Mouse (Mus musculus) layer of hippocampus, adult 2 months (tissue): ENCODE measurements around the gene Acad12. TPM values are rescaled to one million over a fixed set of nuclear protein-coding genes. Genes with fewer than 3 reads are reported as not detected.

ENCODE experiments used
- DNase-seq, 2 experiments: peaks; one replicate each; pipeline ENCODE4 v3.0.0; 2022; ENCODE audit warnings: low spot score in 2 of 2
- H3K27ac ChIP-seq: fragments of 200-600 bp; 2 replicates; pipeline ENCODE4 v1.8.1; 2022
- H3K4me3 ChIP-seq: fragments of 200-600 bp; 2 replicates; pipeline ENCODE4 v1.8.1; 2022; ENCODE audit warnings: mild to moderate bottlenecking
- CTCF ChIP-seq: fragments of 200-600 bp; conservative IDR thresholded peaks from 2 replicates; pipeline ENCODE4 v1.8.1; 2022; ENCODE audit warnings: antibody characterized with exemption, mild to moderate bottlenecking, moderate library complexity
- total RNA-seq, 2 experiments: library from RNA; stranded (reverse); gene quantifications; 2 replicates each; pipeline ENCODE4 v1.2.3; 2021

The Acad12 gene
- total RNA-seq, 2 experiments from 2014 or later = 5.5 to 6.8 TPM

DNA sequence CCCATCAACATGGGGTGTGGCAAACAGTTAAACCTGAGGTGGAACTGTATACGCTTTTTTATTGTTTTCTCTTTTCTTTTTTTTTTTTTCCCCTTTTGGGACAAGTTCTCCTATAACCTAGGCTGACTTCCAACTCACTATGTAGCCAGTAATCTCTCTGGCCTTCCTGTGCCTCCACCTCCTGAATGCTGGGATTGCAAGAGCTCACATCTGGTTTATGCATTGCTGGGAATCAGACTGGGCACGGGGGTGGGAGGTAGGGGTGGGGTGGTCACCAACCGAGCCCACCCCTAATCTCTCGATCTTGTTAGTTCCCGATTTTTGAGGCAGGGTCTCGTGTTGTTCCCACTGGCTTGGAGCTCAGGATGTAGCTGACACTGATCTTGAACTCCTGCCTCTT is 28.8 kb downstream of the Acad12 start:
- H3K27ac ChIP-seq = no peak overlapping the region
- no peak for TF ChIP-seq CTCF

GRCm38 (mm10) chr5:121586400-121587039 is 32.2 kb downstream of the Acad12 start:
- DNase-seq = peak; percentile 55 to 83
- TF ChIP-seq CTCF = no peak
- Histone ChIP-seq H3K4me3 (no peak overlapping the region), H3K27ac (peak overlapping the region; percentile 93)

More for the DNA sequence above, 28.8 kb downstream of the Acad12 start:
- DNase-seq = no peak
- H3K4me3 ChIP-seq = no peak overlapping the region

DNA sequence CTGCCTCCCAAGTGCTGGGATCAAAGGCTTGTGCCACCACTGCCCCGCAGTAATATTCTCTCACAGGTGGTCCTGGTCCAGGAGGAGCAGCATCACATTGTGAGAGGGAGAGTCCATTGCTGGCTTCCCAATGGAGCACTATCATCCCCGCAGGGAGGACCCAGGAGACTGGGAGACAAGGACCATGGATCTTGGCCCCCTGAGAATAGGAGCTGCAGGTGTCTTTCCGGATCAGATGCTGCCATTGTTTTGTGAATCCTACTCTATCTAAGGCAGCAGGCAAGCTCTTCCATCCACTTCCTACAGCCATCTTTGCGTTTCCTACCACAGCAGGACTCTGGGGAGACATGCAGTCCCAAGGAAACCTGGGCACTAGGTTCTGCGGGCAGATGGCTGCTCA is 33.0 kb downstream of the Acad12 start:
- no peak for TF ChIP-seq CTCF
- no peak for DNase-seq
- peak overlapping the region; percentile 93 for H3K27ac ChIP-seq

GRCm38 (mm10) chr5:121585005-121585404 is 33.7 kb downstream of the Acad12 start:
- H3K4me3 ChIP-seq = no peak overlapping the region
- no peak for TF ChIP-seq CTCF
- H3K27ac ChIP-seq = 0 out of 2 replicates have a peak overlapping the region, but pooled peaks have one; percentile 93
- no peak for DNase-seq

More for the DNA sequence above, 33.0 kb downstream of the Acad12 start:
- H3K4me3 ChIP-seq = no peak overlapping the region

GRCm38 (mm10) chr5:121583765-121584501 is 34.8 kb downstream of the Acad12 start:
- Histone ChIP-seq H3K27ac (peak overlapping the region; percentile 82), H3K4me3 (no peak overlapping the region)
- DNase-seq = peak; percentile 65 to 69
- peak; percentile 76 for TF ChIP-seq CTCF

DNA sequence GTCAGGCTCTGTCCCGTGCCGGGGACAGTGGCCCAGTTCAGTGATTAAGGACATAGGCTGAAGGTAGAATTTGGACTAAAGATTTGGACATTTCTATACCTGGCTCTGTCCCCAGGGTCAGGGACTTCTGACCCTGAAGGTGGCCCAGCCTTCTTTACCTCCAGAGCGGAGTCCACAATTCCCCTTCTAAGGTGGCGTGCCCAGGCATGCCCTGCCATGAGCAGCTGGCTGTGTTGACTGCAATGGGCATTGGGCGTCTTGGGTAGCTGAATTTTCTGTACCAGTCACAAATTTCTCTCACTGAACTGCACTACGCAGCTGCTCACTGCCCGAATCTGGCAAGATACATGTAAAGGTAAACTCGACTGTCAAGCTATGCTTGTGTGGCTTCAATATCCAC is 36.8 kb downstream of the Acad12 start:
- no peak for TF ChIP-seq CTCF
- DNase-seq = no peak
- Histone ChIP-seq H3K27ac (no peak overlapping the region), H3K4me3 (no peak overlapping the region)

DNA sequence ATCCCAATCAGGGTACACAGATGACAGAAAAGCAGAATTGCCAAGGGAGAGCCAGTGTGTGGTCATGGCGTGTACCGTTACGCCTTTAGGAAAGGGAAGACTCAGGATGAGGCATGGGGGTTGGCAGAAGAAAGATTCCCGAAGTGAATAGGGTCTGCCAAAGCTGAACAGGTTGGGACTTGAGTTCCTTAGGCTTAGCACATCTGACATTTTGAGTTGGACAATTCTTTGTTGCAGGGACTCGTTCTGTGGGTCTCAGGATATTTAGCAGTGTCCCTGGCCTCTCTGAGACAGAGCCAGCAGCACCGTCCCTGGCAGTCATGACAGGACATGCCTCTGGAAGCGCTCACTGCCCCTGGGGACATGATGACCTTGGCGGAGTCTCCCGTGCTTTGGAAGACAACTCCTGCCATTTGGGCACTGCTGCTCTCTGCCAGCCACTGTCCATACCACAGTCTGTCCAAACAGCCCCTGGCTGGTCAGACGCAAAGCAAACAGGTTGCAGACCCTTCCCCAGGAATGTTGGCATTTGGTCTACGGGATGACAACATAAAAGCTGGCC is 41.7 kb downstream of the Acad12 start:
- Histone ChIP-seq H3K4me3 (no peak overlapping the region), H3K27ac (no peak overlapping the region)
- TF ChIP-seq CTCF = no peak
- DNase-seq = no peak

DNA sequence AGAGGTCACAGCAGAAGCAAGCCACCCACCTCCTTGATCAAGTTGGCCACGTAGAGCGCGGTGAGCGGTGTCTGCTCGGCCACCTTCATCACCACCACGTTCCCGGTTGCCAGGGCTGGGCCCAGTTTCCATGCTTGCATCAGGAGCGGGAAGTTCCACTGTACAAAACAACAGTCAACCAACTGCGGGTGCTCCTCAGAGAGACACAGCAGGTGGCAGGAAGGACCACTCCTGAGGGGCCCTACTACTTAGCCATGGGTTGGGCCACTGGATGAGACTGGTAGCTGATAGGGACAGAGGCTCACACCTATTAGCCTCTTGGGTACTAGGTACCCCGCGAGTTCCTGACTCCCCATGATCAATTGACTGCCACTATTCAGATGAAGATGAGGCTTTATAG is 42.9 kb downstream of the Acad12 start:
- no peak overlapping the region for H3K27ac ChIP-seq
- TF ChIP-seq CTCF = no peak
- no peak overlapping the region for H3K4me3 ChIP-seq

DNA sequence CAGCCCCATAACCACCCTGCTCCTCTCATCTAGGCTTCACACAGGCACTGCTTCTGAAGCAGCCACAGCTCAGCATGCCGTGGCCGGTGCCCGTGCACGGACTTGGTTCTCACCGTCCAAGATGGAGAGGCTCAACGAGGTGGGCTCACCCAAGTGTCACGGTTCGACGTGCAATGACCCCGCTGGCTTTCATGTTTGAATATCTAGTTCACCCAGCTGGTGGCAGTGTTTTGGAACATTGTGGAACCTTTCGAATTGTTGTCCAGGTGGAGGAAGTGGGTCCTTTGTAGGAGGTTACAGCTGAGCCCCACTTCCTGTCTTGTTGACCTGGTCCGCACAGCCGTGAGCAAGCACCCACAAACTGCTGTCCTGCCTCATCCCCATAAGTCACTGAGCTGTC is 44.6 kb downstream of the Acad12 start:
- no peak for TF ChIP-seq CTCF
- no peak for DNase-seq
- no peak overlapping the region for H3K27ac ChIP-seq
- no peak overlapping the region for H3K4me3 ChIP-seq

More for the DNA sequence above, 42.9 kb downstream of the Acad12 start:
- DNase-seq = no peak

DNA sequence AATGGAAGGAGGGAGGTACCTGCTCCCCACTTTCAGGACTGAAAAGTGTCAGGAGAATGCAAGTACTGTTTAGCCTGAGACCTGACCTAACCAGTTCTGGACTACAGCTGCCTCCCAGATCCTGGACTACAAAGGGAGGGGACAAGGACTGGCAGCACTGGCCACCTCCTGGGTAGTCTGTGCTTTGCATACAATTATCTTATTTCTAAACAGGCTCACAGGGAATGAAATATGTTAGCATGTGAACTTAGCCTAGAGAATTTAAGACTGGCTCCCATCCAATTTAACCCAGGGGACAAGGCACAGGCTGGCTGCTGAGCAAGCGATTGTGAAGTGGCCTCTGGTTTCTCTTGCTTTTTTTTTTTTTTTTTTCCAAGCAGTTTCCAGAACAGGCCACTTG is 48.0 kb downstream of the Acad12 start:
- DNase-seq = no peak
- H3K27ac ChIP-seq = no peak overlapping the region
- H3K4me3 ChIP-seq = no peak overlapping the region
- TF ChIP-seq CTCF = no peak

GRCm38 (mm10) chr5:121569881-121570420 is 48.8 kb downstream of the Acad12 start:
- H3K27ac ChIP-seq = no peak overlapping the region
- H3K4me3 ChIP-seq = no peak overlapping the region
- no peak for DNase-seq
- no peak for TF ChIP-seq CTCF

- no peak for TF ChIP-seq CTCF
- Histone ChIP-seq H3K4me3 (no peak overlapping the region), H3K27ac (no peak overlapping the region)
- no peak for DNase-seq
These were observed 52.6 kb downstream of the Acad12 start for GRCm38 (mm10) chr5:121566035-121566681.

GRCm38 (mm10) chr5:121564468-121564895 is 54.3 kb downstream of the Acad12 start:
- peak; percentile 70 to 83 for DNase-seq
- Histone ChIP-seq H3K27ac (0 out of 2 replicates have a peak overlapping the region, but pooled peaks have one; percentile 21), H3K4me3 (peak overlapping the region; percentile 28; the same call in 1 of the 2 replicates)
- TF ChIP-seq CTCF = peak; percentile 90
